Mouse (Mus musculus) stomach, embryonic 15.5 days (tissue): ENCODE results near the gene Abcc9. TPM values are rescaled to one million over a fixed set of nuclear protein-coding genes. Genes with fewer than 3 reads are reported as not detected.

ENCODE experiments used
- ATAC-seq: fragments of 200-750 bp; cut with Nextera tagmentation; 2 replicates; pipeline ENCODE4 v1.8.0; 2017; ENCODE audit warnings: low read depth, moderate number of reproducible peaks, moderate TSS enrichment; ENCODE audit not compliant: insufficient read depth, low FRiP score
- H3K27ac ChIP-seq: fragments of 300-500 bp; sonication (generic); 2 replicates; pipeline ENCODE4 v1.5.1; 2015; ENCODE audit warnings: mild to moderate bottlenecking, inconsistent platforms
- H3K27me3 ChIP-seq: fragments of 300-500 bp; sonication (generic); replicated peaks from 2 replicates; pipeline ENCODE4 v1.6.1; 2015; ENCODE audit warnings: inconsistent platforms
- H3K36me3 ChIP-seq: fragments of 300-500 bp; sonication (generic); 2 replicates; pipeline ENCODE4 v1.6.1; 2015; ENCODE audit warnings: inconsistent platforms
- H3K4me1 ChIP-seq: fragments of 300-500 bp; sonication (generic); 2 replicates; pipeline ENCODE4 v1.6.1; 2015; ENCODE audit warnings: inconsistent platforms
- H3K4me2 ChIP-seq: fragments of 300-500 bp; sonication (generic); 2 replicates; pipeline ENCODE4 v1.6.1; 2015; ENCODE audit warnings: mild to moderate bottlenecking, inconsistent platforms
- H3K4me3 ChIP-seq: fragments of 300-500 bp; sonication (generic); replicated peaks from 2 replicates; pipeline ENCODE4 v1.5.1; 2015; ENCODE audit warnings: inconsistent platforms
- H3K9ac ChIP-seq: fragments of 300-500 bp; sonication (generic); 2 replicates; pipeline ENCODE4 v1.6.1; 2015; ENCODE audit warnings: inconsistent platforms
- H3K9me3 ChIP-seq: fragments of 300-500 bp; sonication (generic); 2 replicates; pipeline ENCODE4 v1.6.1; 2016; ENCODE audit warnings: inconsistent platforms
- WGBS: fragments of 180-500 bp; shearing (Covaris S2); methylation state at CpG from one replicate; pipeline ENCODE4 v1.1.7; 2015; 5-methylcytosine and 5-hydroxymethylcytosine counted together
- polyA plus RNA-seq: library from polyadenylated mRNA; unstranded; fragments of >200 nt; fragmentation: Nextera tagmentation; extraction: Ambion mirVana; gene quantifications from 2 replicates; pipeline ENCODE4 v1.2.1, GENCODE M21; 2015

Gene Abcc9
- 12.5 and 17.9 TPM in 2 replicates for polyA plus RNA-seq

DNA sequence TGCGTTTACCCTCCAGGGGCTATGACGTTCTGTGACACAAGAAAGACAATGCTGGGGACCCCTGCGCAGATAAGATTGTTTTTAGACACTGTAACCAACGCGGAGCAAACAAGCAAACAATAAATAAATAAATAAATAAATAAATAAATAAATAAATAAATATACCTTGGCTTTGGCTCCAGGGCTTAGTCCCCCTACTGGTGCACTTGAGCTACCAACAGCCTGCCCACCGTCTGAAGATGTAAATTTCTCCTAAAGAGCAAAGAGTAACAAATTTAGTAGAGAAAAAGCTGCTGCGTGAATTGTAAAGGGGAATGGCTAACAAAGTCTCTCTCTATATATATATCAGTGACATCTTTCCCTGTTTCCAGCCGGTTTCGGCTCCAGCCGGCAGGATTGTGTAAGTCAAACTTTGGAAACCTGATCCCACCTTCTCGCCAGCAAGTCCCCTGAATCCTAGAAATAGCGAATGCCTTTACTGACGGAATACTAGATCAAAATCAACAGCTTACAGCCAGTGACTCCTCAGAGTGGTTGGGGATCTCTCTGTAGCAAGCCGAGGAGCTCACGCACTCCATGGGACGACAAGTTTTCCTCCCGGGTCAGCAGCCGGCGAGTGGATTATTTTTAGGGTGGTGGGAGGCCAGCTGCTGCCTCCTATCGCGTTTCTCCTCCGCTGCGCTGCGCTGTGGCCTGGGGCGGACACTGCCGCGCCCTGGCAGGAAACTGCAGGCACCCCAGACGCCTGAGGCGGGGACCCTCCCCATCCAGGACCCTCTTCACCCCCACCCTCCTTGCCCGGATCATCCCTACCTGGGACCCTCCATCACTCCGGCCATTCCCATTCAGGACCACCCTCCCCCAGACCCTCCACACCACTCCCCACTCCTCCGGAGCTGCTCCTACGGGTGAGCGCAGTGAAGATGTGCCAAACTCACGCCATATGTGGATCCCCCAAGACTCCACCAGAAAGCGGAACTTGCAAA, at the start of gene Abcc9:
Gene Abcc9 (minus strand): TSS at position 664 of the 986 bp plus-strand sequence.
- Histone ChIP-seq H3K9me3 (no peaks in the 10 kb centered on the region), H3K27ac (peak within 1 kb of the TSS; percentile 81), H3K27me3 (no peaks in the 10 kb centered on the region), H3K4me3 (peak within 1 kb of the TSS; percentile 44), H3K36me3 (no peaks in the 10 kb centered on the region), H3K4me1 (peaks cover 3% of the 10 kb centered on the region; the same call in 1 of the 2 replicates), H3K4me2 (peak within 1 kb of the TSS; percentile 69), H3K9ac (peak within 1 kb of the TSS; percentile 10; the same call in 1 of the 2 replicates)
- WGBS, result 7% methylated on average over 36 of the region's 36 CpGs
- ATAC-seq, result peak; percentile 40; the same call in 1 of the 2 replicates

DNA sequence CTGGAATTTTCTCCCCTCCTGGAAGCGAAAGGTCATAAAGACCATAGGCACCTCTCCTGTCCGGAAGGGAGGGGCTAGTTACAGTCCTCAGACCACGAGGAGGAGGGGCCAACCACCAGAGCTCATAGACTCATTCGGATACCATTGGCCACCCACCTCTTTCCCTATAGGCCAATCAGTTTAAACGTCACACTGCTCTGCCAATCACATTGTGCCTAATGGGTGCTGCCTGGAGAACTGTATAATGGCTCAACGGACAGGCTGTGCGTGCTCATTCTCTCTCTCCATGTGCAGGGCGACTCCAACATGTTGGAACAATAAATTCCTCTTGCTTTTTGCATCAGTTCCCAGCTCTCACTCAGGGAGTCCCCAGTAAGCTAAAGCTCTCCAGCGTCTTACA, 49.2 kb upstream of the Abcc9 start:
- H3K36me3 ChIP-seq, result no peaks in the 10 kb centered on the region
- no peak overlapping the region for H3K27ac ChIP-seq
- no peaks in the 10 kb centered on the region for H3K4me1 ChIP-seq
- no peak for ATAC-seq
- H3K9ac ChIP-seq, result no peak overlapping the region
- H3K27me3 ChIP-seq, result no peaks in the 10 kb centered on the region
- no peak overlapping the region for H3K4me2 ChIP-seq
- H3K4me3 ChIP-seq, result no peak overlapping the region
- 56% methylated on average over 9 of the region's 9 CpGs for WGBS
- H3K9me3 ChIP-seq, result no peaks in the 10 kb centered on the region

DNA sequence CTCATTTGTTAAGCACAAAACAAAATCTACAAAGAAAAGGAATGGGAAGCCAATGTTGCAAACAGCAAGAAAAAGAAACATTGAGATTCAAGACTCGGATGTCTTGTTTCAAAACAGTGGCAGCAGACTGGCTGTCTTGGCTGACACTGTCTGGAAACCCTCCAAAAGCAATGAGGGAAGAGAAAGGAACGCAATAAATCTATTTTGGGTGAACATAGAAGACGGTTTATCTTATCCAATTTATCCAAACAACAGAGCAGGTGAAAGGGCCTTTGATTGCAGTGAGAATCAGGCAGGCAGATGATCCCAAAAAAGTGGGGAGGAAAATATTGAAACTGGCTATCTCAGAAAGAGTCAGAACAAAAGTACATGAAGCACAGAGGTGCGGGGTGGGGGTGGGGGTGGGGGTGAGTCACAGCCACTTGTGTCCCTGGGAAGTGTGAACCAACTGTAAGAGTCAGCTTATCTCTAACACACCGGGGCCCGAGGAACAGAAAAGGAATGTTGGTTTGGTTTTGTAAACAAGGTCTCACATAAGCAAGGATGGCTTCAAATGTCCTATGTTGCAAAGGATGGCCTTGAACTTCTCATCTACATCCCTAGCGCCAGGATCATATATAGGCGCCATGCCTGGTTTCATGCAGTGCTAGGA, 46.1 kb upstream of the Abcc9 start:
- no peak overlapping the region for H3K9ac ChIP-seq
- H3K4me1 ChIP-seq, result no peaks in the 10 kb centered on the region
- no peak overlapping the region for H3K4me2 ChIP-seq
- no peaks in the 10 kb centered on the region for H3K36me3 ChIP-seq
- H3K27ac ChIP-seq, result no peak overlapping the region
- ATAC-seq, result no peak
- H3K4me3 ChIP-seq, result no peak overlapping the region
- no peaks in the 10 kb centered on the region for H3K27me3 ChIP-seq
- 41% methylated on average over 8 of the region's 8 CpGs for WGBS
- no peaks in the 10 kb centered on the region for H3K9me3 ChIP-seq

DNA sequence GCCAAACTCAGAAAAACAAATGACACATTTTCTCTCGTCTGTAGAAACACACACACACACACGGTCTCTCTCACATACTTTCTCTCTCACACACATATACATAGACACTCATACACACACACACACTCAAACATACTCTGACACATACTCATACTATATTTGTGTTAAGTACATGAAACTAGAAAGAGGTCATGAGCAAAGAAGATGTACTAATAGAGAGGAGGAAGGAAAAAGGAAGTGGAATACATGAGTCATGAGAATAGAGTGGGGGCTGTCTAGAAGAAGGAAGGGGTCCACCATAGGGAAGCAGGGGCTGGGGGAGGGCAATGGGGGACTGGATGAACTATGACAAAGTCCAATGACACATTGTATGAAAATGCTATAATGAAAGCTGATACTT, 45.0 kb upstream of the Abcc9 start:
- Histone ChIP-seq H3K27me3 (no peaks in the 10 kb centered on the region), H3K9ac (no peak overlapping the region), H3K9me3 (no peaks in the 10 kb centered on the region), H3K27ac (peak overlapping the region; percentile 90), H3K4me3 (no peak overlapping the region), H3K36me3 (no peaks in the 10 kb centered on the region), H3K4me2 (peak overlapping the region; percentile 36; the same call in 1 of the 2 replicates), H3K4me1 (no peaks in the 10 kb centered on the region)
- no peak for ATAC-seq
- WGBS, result 34% methylated on average over 2 of the region's 2 CpGs

DNA sequence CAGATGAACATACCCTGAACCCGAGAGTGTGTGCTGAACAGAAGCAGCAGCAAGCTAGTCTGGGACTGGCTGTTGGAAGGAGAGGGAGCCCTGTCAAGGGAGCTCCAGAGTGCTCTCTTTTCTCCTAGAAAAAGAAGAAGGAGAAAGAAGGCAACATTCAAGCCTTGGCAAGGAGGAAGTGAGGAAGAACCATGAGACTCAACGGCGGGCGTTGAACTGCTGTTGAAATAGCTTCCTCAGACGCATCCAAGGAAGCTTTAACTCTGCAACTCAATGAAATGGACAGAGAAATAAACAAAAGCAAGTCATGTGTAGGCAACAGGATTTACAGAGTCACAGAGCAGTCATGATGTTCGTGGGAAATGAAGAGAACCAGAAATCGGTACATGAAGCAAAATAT, 44.6 kb upstream of the Abcc9 start:
- no peak for ATAC-seq
- WGBS, result 36% methylated on average over 7 of the region's 7 CpGs
- H3K4me1 ChIP-seq, result no peaks in the 10 kb centered on the region
- peak overlapping the region; percentile 36; the same call in 1 of the 2 replicates for H3K4me2 ChIP-seq
- H3K27ac ChIP-seq, result peak overlapping the region; percentile 90
- no peaks in the 10 kb centered on the region for H3K36me3 ChIP-seq
- H3K9ac ChIP-seq, result no peak overlapping the region
- no peak overlapping the region for H3K4me3 ChIP-seq
- H3K9me3 ChIP-seq, result no peaks in the 10 kb centered on the region
- H3K27me3 ChIP-seq, result no peaks in the 10 kb centered on the region

DNA sequence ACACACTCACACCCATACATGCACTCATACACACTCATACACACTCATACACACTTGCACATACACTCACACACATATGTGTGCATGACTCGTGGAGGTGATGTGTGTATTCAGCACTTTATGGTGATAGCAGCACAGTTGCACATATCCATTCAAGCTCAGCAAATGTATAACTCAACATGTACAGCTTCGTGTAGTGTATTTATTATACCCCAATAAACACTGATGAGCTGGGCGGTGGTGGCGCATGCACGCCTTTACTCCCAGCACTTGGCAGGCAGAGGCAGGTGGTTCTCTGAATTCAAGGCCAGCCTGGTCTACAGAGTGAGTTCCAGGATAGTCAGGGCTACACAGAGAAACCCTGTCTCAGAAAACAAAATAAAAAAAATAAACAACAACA, 43.4 kb upstream of the Abcc9 start:
- no peaks in the 10 kb centered on the region for H3K4me1 ChIP-seq
- no peak overlapping the region for H3K4me2 ChIP-seq
- no peaks in the 10 kb centered on the region for H3K9me3 ChIP-seq
- H3K27ac ChIP-seq, result no peak overlapping the region
- WGBS, result 90% methylated on average over 5 of the region's 5 CpGs
- no peaks in the 10 kb centered on the region for H3K36me3 ChIP-seq
- no peak overlapping the region for H3K9ac ChIP-seq
- ATAC-seq, result no peak
- H3K27me3 ChIP-seq, result no peaks in the 10 kb centered on the region
- no peak overlapping the region for H3K4me3 ChIP-seq

DNA sequence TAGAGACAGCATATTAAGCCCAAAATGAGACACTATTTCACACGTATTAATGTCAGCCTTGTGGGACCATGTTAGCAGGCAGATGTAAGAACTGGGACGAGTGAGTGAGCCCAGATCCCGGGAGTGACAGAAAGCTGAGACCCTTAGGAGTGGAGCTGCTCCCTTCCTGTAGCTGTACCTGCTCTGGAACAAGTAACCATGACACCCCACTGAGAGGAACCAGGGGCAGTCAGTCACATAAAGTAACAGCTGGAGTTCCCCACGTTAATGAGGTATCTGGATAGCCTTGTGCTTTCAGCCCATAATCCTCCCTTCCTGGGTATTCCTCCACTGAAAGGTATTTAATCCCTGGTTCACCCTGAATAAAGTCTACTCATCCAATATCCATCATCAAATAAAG, 41.1 kb upstream of the Abcc9 start:
- Histone ChIP-seq H3K4me1 (no peaks in the 10 kb centered on the region), H3K4me2 (no peak overlapping the region), H3K27ac (no peak overlapping the region), H3K9ac (no peak overlapping the region), H3K36me3 (no peaks in the 10 kb centered on the region), H3K4me3 (no peak overlapping the region), H3K9me3 (no peaks in the 10 kb centered on the region), H3K27me3 (no peaks in the 10 kb centered on the region)
- 47% methylated on average over 4 of the region's 4 CpGs for WGBS
- ATAC-seq, result no peak

DNA sequence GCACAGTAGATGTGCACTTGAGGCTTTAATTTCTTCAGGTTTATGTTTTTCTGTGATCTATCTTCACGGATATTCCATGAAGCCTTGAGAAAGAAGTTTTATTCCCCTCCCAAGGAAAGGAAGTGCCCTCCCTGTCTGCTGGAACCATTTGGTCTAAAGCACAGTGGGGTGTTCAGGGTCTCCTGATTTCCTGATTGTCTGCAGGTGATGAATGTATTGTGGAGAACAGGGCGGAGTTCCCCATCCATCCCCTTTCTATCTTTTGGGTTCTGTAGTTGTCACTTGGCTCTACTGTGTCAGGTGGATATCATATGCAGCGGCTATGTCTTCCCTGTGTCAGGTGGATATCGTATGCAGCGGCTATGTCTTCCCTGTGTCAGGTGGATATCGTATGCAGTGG, 39.6 kb upstream of the Abcc9 start:
- no peak overlapping the region for H3K4me3 ChIP-seq
- no peaks in the 10 kb centered on the region for H3K4me1 ChIP-seq
- WGBS, result 83% methylated on average over 6 of the region's 6 CpGs
- no peaks in the 10 kb centered on the region for H3K9me3 ChIP-seq
- H3K27ac ChIP-seq, result no peak overlapping the region
- H3K4me2 ChIP-seq, result no peak overlapping the region
- no peak overlapping the region for H3K9ac ChIP-seq
- ATAC-seq, result no peak
- no peaks in the 10 kb centered on the region for H3K27me3 ChIP-seq
- no peaks in the 10 kb centered on the region for H3K36me3 ChIP-seq

DNA sequence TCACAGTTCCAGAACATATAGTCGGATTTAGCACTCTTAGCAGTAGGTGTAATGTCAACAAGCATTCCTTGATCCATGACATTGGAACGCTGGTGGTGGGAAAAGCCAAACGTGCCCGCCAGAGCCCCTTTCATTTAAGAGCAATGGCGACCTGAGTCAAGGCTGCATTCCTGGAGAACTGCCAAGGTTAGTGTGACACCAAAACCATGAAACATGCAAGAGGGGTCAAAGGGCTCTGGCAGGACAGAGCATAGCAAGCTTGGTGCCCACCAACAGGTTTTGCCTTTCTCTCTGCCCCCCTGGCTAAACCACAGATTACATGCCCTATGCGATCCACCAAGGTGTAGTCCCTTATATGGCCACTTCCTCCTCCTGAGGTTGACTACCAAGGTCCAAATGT, 36.5 kb upstream of the Abcc9 start:
- H3K36me3 ChIP-seq, result no peaks in the 10 kb centered on the region
- ATAC-seq, result no peak
- WGBS, result 71% methylated on average over 6 of the region's 6 CpGs
- H3K9ac ChIP-seq, result no peak overlapping the region
- no peaks in the 10 kb centered on the region for H3K27me3 ChIP-seq
- no peak overlapping the region for H3K27ac ChIP-seq
- H3K4me2 ChIP-seq, result no peak overlapping the region
- H3K4me1 ChIP-seq, result no peaks in the 10 kb centered on the region
- H3K4me3 ChIP-seq, result no peak overlapping the region
- no peaks in the 10 kb centered on the region for H3K9me3 ChIP-seq

DNA sequence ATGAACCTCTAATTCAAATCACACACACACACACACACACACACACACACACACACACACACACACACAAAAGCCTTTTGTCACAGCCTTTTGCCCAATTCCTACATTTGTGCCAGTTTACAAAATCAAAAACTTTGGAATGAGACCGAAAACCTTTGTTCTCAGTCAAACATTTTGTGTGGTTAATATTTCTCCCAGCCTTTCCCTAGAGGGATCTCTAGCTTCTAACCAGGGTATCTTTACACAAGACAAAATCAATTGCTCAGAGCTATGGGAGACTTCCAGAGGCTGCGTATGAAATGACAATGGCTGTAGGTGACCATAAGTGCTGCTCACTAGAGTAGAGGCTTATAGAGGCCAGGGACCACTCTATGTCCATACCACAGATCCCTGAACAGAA, 36.1 kb upstream of the Abcc9 start:
- Histone ChIP-seq H3K4me2 (no peak overlapping the region), H3K4me1 (no peaks in the 10 kb centered on the region), H3K36me3 (no peaks in the 10 kb centered on the region), H3K9ac (no peak overlapping the region), H3K27me3 (no peaks in the 10 kb centered on the region), H3K4me3 (no peak overlapping the region), H3K9me3 (no peaks in the 10 kb centered on the region), H3K27ac (no peak overlapping the region)
- WGBS, result 74% methylated on average over 2 of the region's 2 CpGs
- no peak for ATAC-seq

DNA sequence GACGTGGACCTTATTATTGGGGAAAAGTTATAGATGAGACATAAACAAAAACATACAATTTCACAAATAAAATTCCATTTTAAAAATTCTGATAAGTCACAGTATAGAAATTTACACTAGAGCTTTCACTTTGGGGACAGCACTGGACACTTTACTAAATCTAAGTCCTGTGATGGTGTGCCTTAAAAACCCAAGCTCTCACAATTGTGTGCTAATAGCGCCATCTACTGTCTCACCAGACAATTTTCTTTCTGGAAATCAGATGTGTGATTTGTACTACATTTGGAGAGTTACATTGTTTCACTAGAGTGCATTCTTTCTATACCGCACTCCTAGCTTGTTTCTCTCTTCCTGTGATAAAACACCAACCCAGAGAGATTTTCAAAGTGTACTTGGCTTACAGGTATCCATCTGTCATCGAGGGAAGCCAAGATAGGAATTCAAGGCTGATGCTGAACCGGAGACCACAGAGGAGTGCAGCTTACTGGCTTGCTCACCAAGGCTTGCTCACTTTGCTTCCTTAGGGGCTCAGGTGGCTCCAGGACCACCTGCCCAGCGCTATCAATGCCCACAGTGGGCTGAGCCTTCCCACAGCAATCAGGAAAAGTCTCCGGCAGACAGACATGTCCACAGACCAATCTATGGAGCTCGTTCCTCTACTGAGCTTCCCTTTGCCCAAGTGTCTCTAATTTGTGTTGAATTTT, 33.3 kb upstream of the Abcc9 start:
- Histone ChIP-seq H3K4me1 (no peaks in the 10 kb centered on the region), H3K9me3 (no peaks in the 10 kb centered on the region), H3K27me3 (no peaks in the 10 kb centered on the region), H3K36me3 (no peaks in the 10 kb centered on the region), H3K27ac (no peak overlapping the region), H3K9ac (no peak overlapping the region), H3K4me3 (no peak overlapping the region), H3K4me2 (no peak overlapping the region)
- ATAC-seq, result no peak
- 44% methylated on average over 8 of the region's 8 CpGs for WGBS
